Mouse (Mus musculus) limb, embryonic 15.5 days (tissue): ENCODE data around the gene Nifk. TPM values are rescaled to one million over a fixed set of nuclear protein-coding genes. Genes with fewer than 3 reads are reported as not detected.

Experiments used
- polyA plus RNA-seq: library from polyadenylated mRNA; unstranded; fragments of >200 nt; fragmentation: Nextera tagmentation; extraction: Ambion mirVana; gene quantifications from 2 replicates; pipeline ENCODE4 v1.2.1, GENCODE M21; 2015

Gene Nifk
- polyA plus RNA-seq, 1 experiment from 2014 or later: 78.5 TPM

Other genes with a start within 250 kb of the Nifk start
- gene Gm29106, start 145.3 kb upstream of the Nifk start, polyA plus RNA-seq: 0.04 and 0.09 TPM in 2 replicates
- gene Tsn, start 10.1 kb upstream of the Nifk start, polyA plus RNA-seq: 274 and 277 TPM in 2 replicates
- gene Clasp1, start 67.2 kb downstream of the Nifk start, polyA plus RNA-seq: 47.2 and 47.9 TPM in 2 replicates